Mouse (Mus musculus): ENCODE results near the gene Myct1. TPM values are rescaled to one million over a fixed set of nuclear protein-coding genes. Genes with fewer than 3 reads are reported as not detected.

Gene Myct1
- polyA plus RNA-seq, 1 experiment from 2014 or later: 1.8 TPM

- WGBS: 42% methylated on average over 1 of the region's 1 CpGs
- Histone ChIP-seq H3K4me2 (no peak overlapping the region), H3K9me3 (no peaks in the 10 kb centered on the region), H3K27me3 (no peaks in the 10 kb centered on the region), H3K4me1 (replicated peaks) (no peaks in the 10 kb centered on the region), H3K27ac (no peak overlapping the region), H3K9ac (no peak overlapping the region), H3K4me3 (no peak overlapping the region), H3K36me3 (no peaks in the 10 kb centered on the region)
- no peak for ATAC-seq (ENCODE audit: low FRiP score)
These were observed 40.8 kb downstream of the Myct1 start for GRCm38 (mm10) chr10:5634336-5634735.

GRCm38 (mm10) chr10:5637322-5637721 is 43.7 kb downstream of the Myct1 start:
- H3K9me3 ChIP-seq: no peaks in the 10 kb centered on the region
- no peak overlapping the region for H3K4me2 ChIP-seq
- no peak overlapping the region for H3K4me3 ChIP-seq
- H3K4me1 ChIP-seq (replicated peaks): no peaks in the 10 kb centered on the region
- no peaks in the 10 kb centered on the region for H3K27me3 ChIP-seq
- H3K36me3 ChIP-seq: no peaks in the 10 kb centered on the region
- ATAC-seq (ENCODE audit: low FRiP score): no peak
- WGBS: 85% methylated on average over 4 of the region's 4 CpGs
- H3K9ac ChIP-seq: no peak overlapping the region
- no peak overlapping the region for H3K27ac ChIP-seq

GRCm38 (mm10) chr10:5639112-5639511 is 45.5 kb downstream of the Myct1 start, which contains the start of gene Vip:
TSS of gene Vip (plus strand) at chr10:5639218.
- Histone ChIP-seq H3K9me3 (no peaks in the 10 kb centered on the region), H3K4me3 (no peak within 1 kb of the TSS), H3K36me3 (no peaks in the 10 kb centered on the region), H3K4me1 (replicated peaks) (no peaks in the 10 kb centered on the region), H3K27ac (no peak within 1 kb of the TSS), H3K27me3 (no peaks in the 10 kb centered on the region), H3K9ac (no peak within 1 kb of the TSS), H3K4me2 (no peak within 1 kb of the TSS)
- WGBS: 41% methylated on average over 8 of the region's 8 CpGs
- ATAC-seq (ENCODE audit: low FRiP score): no peak

Other genes with a start within 250 kb of the Myct1 start
- 8.6 and 10.3 TPM in 2 replicates for gene Syne1, start 42.3 kb upstream of the Myct1 start, polyA plus RNA-seq (2015; fragmentation: Nextera tagmentation; extraction: Ambion mirVana)
- 1.2 and 1.4 TPM in 2 replicates for gene Vip, start 45.4 kb downstream of the Myct1 start, polyA plus RNA-seq (2015; fragmentation: Nextera tagmentation; extraction: Ambion mirVana)
- 18.7 and 19.8 TPM in 2 replicates for gene Fbxo5, start 211.8 kb downstream of the Myct1 start, polyA plus RNA-seq (2015; fragmentation: Nextera tagmentation; extraction: Ambion mirVana)
- 11.5 and 12.6 TPM in 2 replicates for gene Mtrf1l, start 230.1 kb downstream of the Myct1 start, polyA plus RNA-seq (2015; fragmentation: Nextera tagmentation; extraction: Ambion mirVana)

Measured in hindbrain, embryonic 13.5 days (tissue).